Mouse (Mus musculus) limb, embryonic 14.5 days (tissue): ENCODE measurements around the gene Tmem127. TPM values are rescaled to one million over a fixed set of nuclear protein-coding genes. Genes with fewer than 3 reads are reported as not detected.

Experiments
- ATAC-seq: fragments of 200-750 bp; cut with Nextera tagmentation; 2 replicates; pipeline ENCODE4 v1.8.0; 2017; ENCODE audit warnings: low read depth, moderate number of reproducible peaks, moderate TSS enrichment; ENCODE audit not compliant: low FRiP score
- DNase-seq: peaks from one replicate; pipeline ENCODE4 v3.0.0-alpha.2; 2015; ENCODE audit warnings: low spot score
- H3K27ac ChIP-seq: fragments of 300-500 bp; sonication (generic); replicated peaks from 2 replicates; pipeline ENCODE4 v1.5.1; 2014; ENCODE audit warnings: low read depth, mild to moderate bottlenecking, low read length, moderate library complexity, mixed read lengths
- H3K27me3 ChIP-seq: fragments of 300-500 bp; sonication (generic); 2 replicates; pipeline ENCODE4 v1.6.1; 2014; ENCODE audit warnings: low read length, mixed read lengths; ENCODE audit not compliant: control insufficient read depth, insufficient read depth
- H3K36me3 ChIP-seq: fragments of 300-500 bp; sonication (generic); 2 replicates; pipeline ENCODE4 v1.6.1; 2014; ENCODE audit warnings: mild to moderate bottlenecking, low read length, moderate library complexity, mixed read lengths; ENCODE audit not compliant: control insufficient read depth, insufficient read depth
- H3K4me1 ChIP-seq: fragments of 300-500 bp; sonication (generic); 2 replicates; pipeline ENCODE4 v1.6.1; 2014; ENCODE audit warnings: antibody characterized with exemption, low read length, mixed read lengths; ENCODE audit not compliant: control insufficient read depth, insufficient read depth
- H3K4me2 ChIP-seq: fragments of 300-500 bp; sonication (generic); replicated peaks from 2 replicates; pipeline ENCODE4 v1.6.1; 2014; ENCODE audit warnings: low read depth, mild to moderate bottlenecking, low read length, moderate library complexity; ENCODE audit not compliant: severe bottlenecking
- H3K4me3 ChIP-seq: fragments of 300-500 bp; sonication (generic); replicated peaks from 2 replicates; pipeline ENCODE4 v1.5.1; 2014; ENCODE audit warnings: low read length
- H3K9ac ChIP-seq: fragments of 300-500 bp; sonication (generic); 2 replicates; pipeline ENCODE4 v1.6.1; 2014; ENCODE audit warnings: mild to moderate bottlenecking, low read depth, low read length, moderate library complexity; ENCODE audit not compliant: severe bottlenecking
- H3K9me3 ChIP-seq: fragments of 300-500 bp; sonication (generic); 2 replicates; pipeline ENCODE4 v1.6.1; 2016; ENCODE audit warnings: low read length; ENCODE audit not compliant: control insufficient read depth
- POLR2A ChIP-seq: fragments of 200-500 bp; IDR thresholded peaks from 2 replicates; pipeline ENCODE4 v1.8.0; 2012; ENCODE audit warnings: inconsistent platforms, mild to moderate bottlenecking, moderate library complexity, borderline replicate concordance; ENCODE audit not compliant: insufficient read depth, insufficient read length; ENCODE audit errors: extremely low read depth
- WGBS: fragments of 180-500 bp; shearing (Covaris S2); extraction: QIAGEN DNeasy Blood & Tissue Kit; methylation state at CpG from one replicate; pipeline ENCODE4 v1.1.7; 2014; 5-methylcytosine and 5-hydroxymethylcytosine counted together
- polyA plus RNA-seq, 2 experiments: library from polyadenylated mRNA; depleted of rRNA in 1 of 2; stranded (reverse) in 1 of 2; unstranded in 1 of 2; fragments of >200 nt; fragmentation: Nextera tagmentation in 1 of 2; extraction: Ambion mirVana in 1 of 2; gene quantifications; 2 replicates each; pipeline versions ENCODE4 v1.2.1 to v1.2.3; 2012 to 2014

Gene Tmem127
- polyA plus RNA-seq, 2 experiments, result 22.7 to 36.2 TPM

DNA sequence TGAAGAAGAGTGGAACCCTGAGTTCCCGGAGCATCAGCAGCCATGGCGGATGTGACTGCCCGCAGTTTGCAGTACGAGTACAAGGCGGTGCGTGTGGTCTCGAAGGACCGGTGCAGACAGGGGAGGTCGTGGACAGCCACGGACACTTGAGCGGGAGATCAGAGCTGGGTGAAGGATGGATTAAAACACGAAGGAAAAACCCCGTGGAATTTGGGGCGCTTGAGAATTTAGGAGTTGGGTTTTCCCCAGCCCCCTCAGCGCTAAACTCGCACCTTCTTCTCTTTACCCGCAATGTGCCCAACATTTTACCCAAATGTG is 39.3 kb upstream of the Tmem127 start:
- WGBS, result 1% methylated on average over 17 of the region's 17 CpGs
- Histone ChIP-seq H3K9ac (peak overlapping the region; percentile 75), H3K4me2 (peak overlapping the region; percentile 90), H3K36me3 (peaks cover 37% of the 10 kb centered on the region), H3K27ac (peak overlapping the region; percentile 65; the same call in 1 of the 2 replicates), H3K9me3 (no peaks in the 10 kb centered on the region), H3K4me3 (peak overlapping the region; percentile 74), H3K27me3 (no peaks in the 10 kb centered on the region), H3K4me1 (peaks cover 11% of the 10 kb centered on the region)
- no peak for TF ChIP-seq POLR2A
- ATAC-seq (no peak), DNase-seq (no peak)

DNA sequence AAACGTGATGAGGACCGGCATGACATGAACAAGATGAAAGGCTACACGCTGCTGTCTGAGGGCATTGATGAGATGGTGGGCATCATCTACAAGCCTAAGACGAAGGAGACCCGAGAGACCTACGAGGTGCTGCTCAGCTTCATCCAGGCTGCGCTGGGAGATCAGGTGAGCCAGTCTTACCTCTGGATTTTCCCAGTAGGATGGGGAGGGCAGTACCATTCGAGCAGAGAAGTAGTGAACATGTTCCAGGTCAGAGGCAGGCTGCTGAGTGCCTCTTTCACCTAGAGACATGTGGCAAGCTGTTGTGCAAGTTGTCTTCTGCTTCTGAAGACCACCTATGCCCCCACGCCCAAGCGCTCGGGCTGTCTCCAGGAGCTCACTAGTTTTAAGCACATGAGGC is 37.0 kb upstream of the Tmem127 start:
- Histone ChIP-seq H3K4me2 (no peak overlapping the region), H3K9me3 (no peaks in the 10 kb centered on the region), H3K9ac (no peak overlapping the region), H3K36me3 (peaks cover 57% of the 10 kb centered on the region), H3K27me3 (no peaks in the 10 kb centered on the region), H3K4me3 (no peak overlapping the region), H3K4me1 (peaks cover 11% of the 10 kb centered on the region), H3K27ac (no peak overlapping the region)
- DNase-seq (no peak), ATAC-seq (no peak)
- TF ChIP-seq POLR2A, result no peak
- 92% methylated on average over 11 of the region's 11 CpGs for WGBS

DNA sequence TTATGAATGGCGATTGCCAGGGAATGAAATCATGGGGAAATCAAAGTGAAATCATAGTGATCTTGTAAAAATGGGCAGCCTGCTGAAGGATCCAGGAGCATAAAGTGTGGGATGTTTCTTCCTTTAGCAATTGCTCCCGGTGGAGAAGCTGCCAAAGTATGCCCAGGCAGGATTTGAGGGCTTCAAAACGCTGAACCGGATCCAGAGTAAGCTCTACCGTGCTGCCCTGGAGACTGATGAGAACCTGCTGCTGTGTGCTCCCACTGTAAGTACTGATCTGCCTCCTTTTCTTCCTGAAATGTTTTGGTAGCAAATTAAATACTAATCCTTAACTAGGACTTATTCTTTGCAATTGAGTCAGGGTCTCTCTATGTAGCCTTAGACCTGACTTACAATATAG is 30.0 kb upstream of the Tmem127 start:
- no peak overlapping the region for H3K9ac ChIP-seq
- no peak overlapping the region for H3K27ac ChIP-seq
- WGBS, result 95% methylated on average over 5 of the region's 5 CpGs
- peaks cover 98% of the 10 kb centered on the region for H3K36me3 ChIP-seq
- no peak overlapping the region for H3K4me2 ChIP-seq
- no peak for ATAC-seq
- H3K27me3 ChIP-seq, result no peaks in the 10 kb centered on the region
- no peak for TF ChIP-seq POLR2A
- no peak for DNase-seq
- no peaks in the 10 kb centered on the region for H3K9me3 ChIP-seq
- H3K4me3 ChIP-seq, result no peak overlapping the region
- H3K4me1 ChIP-seq, result no peaks in the 10 kb centered on the region

DNA sequence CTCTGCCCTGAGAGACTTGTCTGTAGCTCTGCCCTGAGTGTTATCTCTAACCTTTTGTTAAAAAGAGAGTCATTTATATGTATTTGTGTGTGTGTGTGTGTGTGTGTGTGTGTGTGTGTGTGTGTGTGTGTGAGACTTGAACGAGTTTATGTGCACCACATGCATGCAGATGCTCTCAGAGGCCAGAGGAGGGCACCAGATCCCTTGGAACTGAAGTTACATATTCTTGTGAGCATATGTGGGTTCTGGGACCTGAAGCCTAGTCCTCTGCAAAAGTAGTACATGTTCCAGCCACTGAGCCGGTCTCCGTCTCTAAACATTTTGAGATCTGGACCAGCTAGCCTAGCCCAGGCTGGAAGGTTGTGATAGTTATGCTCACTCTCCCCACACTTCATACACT is 22.4 kb upstream of the Tmem127 start:
- no peak for TF ChIP-seq POLR2A
- H3K9ac ChIP-seq, result no peak overlapping the region
- H3K4me1 ChIP-seq, result no peaks in the 10 kb centered on the region
- H3K36me3 ChIP-seq, result peaks cover 98% of the 10 kb centered on the region
- no peak overlapping the region for H3K27ac ChIP-seq
- no peak overlapping the region for H3K4me2 ChIP-seq
- no peaks in the 10 kb centered on the region for H3K27me3 ChIP-seq
- no peak overlapping the region for H3K4me3 ChIP-seq
- no peaks in the 10 kb centered on the region for H3K9me3 ChIP-seq
- WGBS, result 94% methylated on average over 3 of the region's 3 CpGs
- no peak for DNase-seq
- no peak for ATAC-seq

DNA sequence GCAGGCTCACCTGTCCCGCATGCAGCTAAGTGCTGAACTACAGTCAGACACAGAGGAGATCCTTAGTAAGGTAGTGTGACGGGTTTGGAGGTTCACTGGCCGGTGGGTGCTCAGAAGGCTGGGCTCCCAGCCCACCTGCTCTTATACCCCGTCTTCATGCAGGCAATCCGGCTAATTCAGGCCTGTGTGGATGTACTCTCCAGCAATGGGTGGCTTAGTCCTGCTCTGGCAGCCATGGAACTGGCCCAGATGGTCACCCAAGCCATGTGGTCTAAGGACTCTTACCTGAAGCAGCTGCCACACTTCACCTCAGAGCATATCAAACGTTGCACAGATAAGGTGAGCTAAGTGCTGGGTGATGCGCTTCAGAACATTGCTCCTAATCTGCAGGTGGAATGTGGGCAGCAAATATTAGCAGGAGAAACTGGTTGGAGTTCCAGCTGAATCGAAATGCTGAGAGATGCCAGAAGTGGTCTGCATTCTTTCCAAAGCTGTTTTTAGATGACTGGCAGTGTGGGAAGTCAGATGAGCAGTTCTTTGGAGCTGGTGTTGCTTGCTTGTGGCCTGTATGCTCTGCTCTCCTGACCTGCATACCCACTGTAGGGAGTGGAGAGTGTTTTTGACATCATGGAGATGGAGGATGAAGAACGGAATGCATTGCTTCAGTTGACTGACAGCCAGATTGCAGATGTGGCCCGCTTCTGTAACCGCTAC is 9.7 kb upstream of the Tmem127 start:
- Histone ChIP-seq H3K4me1 (no peaks in the 10 kb centered on the region), H3K4me2 (no peak overlapping the region), H3K27ac (no peak overlapping the region), H3K27me3 (no peaks in the 10 kb centered on the region), H3K9ac (no peak overlapping the region), H3K36me3 (peaks cover 91% of the 10 kb centered on the region), H3K4me3 (no peak overlapping the region), H3K9me3 (no peaks in the 10 kb centered on the region)
- no peak for ATAC-seq
- 90% methylated on average over 11 of the region's 11 CpGs for WGBS
- DNase-seq, result no peak
- no peak for TF ChIP-seq POLR2A
